Mouse (Mus musculus) bone marrow, adult 2 months (tissue): Measurements from ENCODE around the gene Mst1r. TPM values are rescaled to one million over a fixed set of nuclear protein-coding genes. Genes with fewer than 3 reads are reported as not detected.

Source experiments
- H3K27ac ChIP-seq: fragments of 200-500 bp; 2 replicates; pipeline ENCODE4 v1.5.1; 2012; ENCODE audit warnings: low read depth, mild to moderate bottlenecking, control low read depth, inconsistent platforms, low read length; ENCODE audit not compliant: control insufficient read depth, poor library complexity, insufficient read depth
- H3K4me1 ChIP-seq: fragments of 200-500 bp; 2 replicates; pipeline ENCODE4 v1.6.1; 2011; ENCODE audit warnings: low read length; ENCODE audit not compliant: control insufficient read depth, insufficient read depth
- H3K4me3 ChIP-seq: fragments of 200-500 bp; replicated peaks from 2 replicates; pipeline ENCODE3; 2011; ENCODE audit warnings: mild to moderate bottlenecking, low read depth, low read length, control low read depth; ENCODE audit not compliant: control insufficient read depth
- CTCF ChIP-seq: fragments of 200-500 bp; IDR thresholded peaks from 2 replicates; pipeline ENCODE4 v1.5.1; 2011; ENCODE audit warnings: low read length, control low read depth; ENCODE audit not compliant: control insufficient read depth, insufficient read depth
- POLR2A ChIP-seq: fragments of 200-500 bp; IDR thresholded peaks from 2 replicates; pipeline ENCODE4 v1.6.1; 2011; ENCODE audit warnings: low read depth, mild to moderate bottlenecking, control low read depth, low read length, borderline replicate concordance; ENCODE audit not compliant: control insufficient read depth
- WGBS: fragments of 180-500 bp; shearing (Covaris S2); methylation state at CpG from one replicate; pipeline ENCODE4 v1.1.7; 2018; 5-methylcytosine and 5-hydroxymethylcytosine counted together
- polyA plus RNA-seq: library from polyadenylated mRNA; stranded (reverse); fragments of >200 nt; gene quantifications from 2 replicates; pipeline ENCODE4 v1.2.4, GENCODE M21; 2011; ENCODE audit warnings: low replicate concordance; ENCODE audit not compliant: missing spikeins, insufficient read depth, insufficient read length

The Mst1r gene
- polyA plus RNA-seq, 1 experiment = 0.75 TPM

DNA sequence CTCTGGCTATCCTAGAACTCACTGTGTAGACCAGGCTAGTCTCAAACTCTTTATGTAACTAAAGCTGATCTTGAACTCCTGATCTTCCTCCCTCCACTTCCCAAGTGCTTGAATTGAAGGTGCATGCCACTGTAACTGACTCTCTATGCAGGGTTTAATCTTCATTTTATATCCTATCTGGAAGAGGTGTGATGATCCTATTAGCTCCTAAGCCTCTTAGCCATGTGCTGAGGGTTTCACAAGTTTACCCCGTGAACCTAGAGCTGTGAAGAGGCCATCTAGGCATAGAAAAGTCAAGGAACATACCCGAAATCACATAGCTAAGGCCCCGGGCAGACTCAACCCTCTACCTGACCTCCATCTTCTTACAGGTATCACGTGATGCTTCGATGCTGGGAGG lies 12.8 kb downstream of the Mst1r start:
- TF ChIP-seq POLR2A = no peak
- no peak for TF ChIP-seq CTCF
- H3K4me3 ChIP-seq = no peak overlapping the region
- no peaks in the 10 kb centered on the region; the same call in 1 of the 2 replicates for H3K4me1 ChIP-seq
- WGBS = 81% methylated on average over 5 of the region's 5 CpGs
- H3K27ac ChIP-seq = no peak overlapping the region

DNA sequence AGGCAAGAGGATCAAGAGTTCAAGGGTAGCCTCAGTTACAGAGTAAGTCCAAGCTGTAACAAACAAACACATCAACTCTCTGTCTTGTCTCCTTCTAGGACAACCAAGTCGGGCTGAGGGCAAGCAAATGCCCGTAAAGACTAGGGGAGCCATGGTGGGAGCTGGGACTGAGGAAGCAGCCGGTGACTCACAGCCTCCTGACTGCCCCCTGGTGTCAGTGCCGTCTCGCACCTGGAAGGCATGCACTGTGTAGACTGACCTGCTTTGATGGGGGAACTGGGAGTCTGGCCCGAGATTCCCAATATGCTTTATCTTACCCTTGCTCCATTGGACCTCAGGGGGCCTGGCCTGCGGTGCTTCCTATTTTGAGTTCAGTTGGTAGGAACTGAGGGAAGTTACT lies 16.3 kb downstream of the Mst1r start:
- TF ChIP-seq POLR2A (no peak), CTCF (peak; percentile 70)
- WGBS = 32% methylated on average over 7 of the region's 7 CpGs
- Histone ChIP-seq H3K27ac (no peak overlapping the region), H3K4me3 (no peak overlapping the region), H3K4me1 (no peaks in the 10 kb centered on the region; the same call in 1 of the 2 replicates)

DNA sequence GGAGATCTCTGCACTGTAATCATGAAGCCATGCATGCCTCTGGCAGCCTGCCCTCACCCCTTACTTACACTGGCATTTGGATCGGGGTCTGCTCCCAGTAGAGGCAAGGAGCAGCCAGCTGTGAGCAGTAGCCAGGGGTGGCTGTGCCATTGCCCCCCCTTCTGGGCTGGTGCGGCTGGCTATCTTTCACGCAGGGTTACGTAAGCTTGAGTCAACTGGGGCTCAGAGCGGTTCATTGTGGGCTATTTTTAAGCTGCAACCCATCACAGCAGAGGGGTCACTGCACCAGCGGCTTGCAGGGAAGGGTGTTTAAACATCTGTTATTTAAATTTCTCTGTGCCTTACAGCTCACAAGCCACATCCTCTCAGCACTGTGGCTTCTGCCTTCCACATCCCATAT lies 17.3 kb downstream of the Mst1r start:
- no peak overlapping the region for H3K27ac ChIP-seq
- no peaks in the 10 kb centered on the region; the same call in 1 of the 2 replicates for H3K4me1 ChIP-seq
- 3% methylated on average over 6 of the region's 6 CpGs for WGBS
- no peak overlapping the region for H3K4me3 ChIP-seq
- no peak for TF ChIP-seq POLR2A

DNA sequence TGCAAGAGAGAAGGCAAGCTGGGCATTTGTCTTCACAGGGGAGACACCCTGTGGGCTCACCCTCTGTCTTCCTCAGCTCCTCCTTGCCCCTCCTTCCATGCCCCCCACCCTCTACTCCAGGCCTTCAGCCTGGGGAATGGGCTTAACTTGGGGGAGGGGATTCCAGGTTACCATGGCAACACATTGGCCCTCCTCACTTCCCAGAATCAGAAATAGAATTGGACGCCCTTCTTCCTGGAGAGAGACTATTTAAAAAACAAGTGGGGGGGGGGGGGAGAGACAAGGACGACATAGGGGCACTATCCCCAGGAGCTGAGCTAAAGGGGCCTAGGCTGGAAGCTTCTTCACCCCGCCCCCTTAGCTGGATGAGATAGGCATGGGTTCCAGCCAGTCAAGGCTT lies 18.6 kb downstream of the Mst1r start:
- WGBS = 56% methylated on average over 3 of the region's 3 CpGs

DNA sequence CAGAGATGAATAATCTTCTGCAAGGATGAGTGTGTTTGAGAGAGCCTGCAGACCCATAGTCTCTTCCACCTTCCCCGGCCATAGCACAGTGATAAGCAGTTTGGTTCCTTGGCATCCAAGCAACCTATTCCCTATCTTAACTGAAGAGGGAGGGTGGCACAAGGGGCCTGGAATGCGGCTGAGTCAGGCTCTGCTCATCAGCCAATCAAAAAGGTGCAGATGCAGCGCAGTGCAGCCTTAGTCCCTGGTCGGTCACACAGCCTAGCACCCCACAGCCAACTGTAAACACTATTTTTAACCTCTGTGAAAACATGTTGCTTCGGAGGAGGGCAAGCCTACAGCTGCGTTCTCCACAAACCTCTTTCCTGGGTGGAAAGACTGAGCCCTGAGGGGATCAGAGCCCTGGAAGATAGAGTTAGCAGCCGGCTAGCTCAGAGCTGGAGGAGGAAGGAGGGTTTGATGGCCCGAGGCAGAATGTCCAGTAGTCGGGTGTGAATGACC lies 20.3 kb downstream of the Mst1r start:
- no peaks in the 10 kb centered on the region; the same call in 1 of the 2 replicates for H3K4me1 ChIP-seq
- 67% methylated on average over 9 of the region's 9 CpGs for WGBS
- TF ChIP-seq CTCF (no peak), POLR2A (no peak)
- H3K4me3 ChIP-seq = no peak overlapping the region
- no peak overlapping the region for H3K27ac ChIP-seq

More for the DNA sequence above, 18.6 kb downstream of the Mst1r start:
- Histone ChIP-seq H3K4me3 (no peak overlapping the region), H3K27ac (no peak overlapping the region), H3K4me1 (no peaks in the 10 kb centered on the region; the same call in 1 of the 2 replicates)
- no peak for TF ChIP-seq POLR2A
- no peak for TF ChIP-seq CTCF

DNA sequence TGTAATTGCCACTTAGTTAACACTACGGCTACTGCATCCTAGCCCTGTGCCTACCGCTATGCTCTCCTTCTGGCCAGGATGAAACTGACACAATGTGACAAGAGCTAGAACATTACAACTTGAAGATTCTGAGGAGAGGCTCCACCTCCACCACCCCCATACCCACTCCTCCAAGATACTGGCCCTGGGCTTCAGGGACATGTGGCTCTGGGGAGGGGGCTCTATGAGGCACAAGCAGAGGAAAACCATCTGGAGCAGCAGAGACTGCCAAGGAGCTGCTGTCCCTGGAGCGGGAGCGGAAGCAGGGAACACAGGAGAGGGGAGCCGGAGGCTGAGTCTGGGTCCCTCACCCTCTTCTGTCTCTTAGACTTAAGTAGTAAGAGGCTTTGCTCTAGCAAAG lies 21.1 kb downstream of the Mst1r start:
- no peaks in the 10 kb centered on the region for H3K4me1 ChIP-seq
- 89% methylated on average over 5 of the region's 5 CpGs for WGBS
- TF ChIP-seq POLR2A = no peak
- TF ChIP-seq CTCF = no peak
- no peak overlapping the region for H3K27ac ChIP-seq
- H3K4me3 ChIP-seq = no peak overlapping the region

DNA sequence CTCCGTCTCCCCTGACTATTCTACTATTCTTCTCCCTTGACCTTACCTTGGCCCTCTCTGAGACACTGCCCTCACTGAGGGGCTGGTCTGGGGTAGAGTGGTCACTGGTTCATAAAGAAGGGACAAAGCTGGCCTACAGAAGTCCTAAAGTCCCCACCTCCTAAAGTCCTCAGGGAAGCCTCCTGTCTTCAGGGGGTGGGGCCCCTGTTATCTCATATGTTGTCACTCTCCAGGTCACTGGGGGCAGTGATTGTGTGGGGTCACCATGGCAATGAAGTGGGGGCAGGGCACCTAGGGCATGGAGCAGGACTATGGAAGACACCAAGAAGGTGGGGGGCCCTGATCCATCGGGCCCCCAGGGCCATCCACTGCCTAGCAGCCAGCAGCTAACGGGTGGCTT lies 21.5 kb downstream of the Mst1r start, which contains the start of gene Actl11:
Gene Actl11 (plus strand): TSS at position 301 of the 400 bp plus-strand sequence.
- WGBS = 68% methylated on average over 3 of the region's 3 CpGs
- Histone ChIP-seq H3K4me1 (no peaks in the 10 kb centered on the region), H3K4me3 (no peak within 1 kb of the TSS), H3K27ac (no peak within 1 kb of the TSS)
- TF ChIP-seq CTCF (no peak), POLR2A (no peak)

DNA sequence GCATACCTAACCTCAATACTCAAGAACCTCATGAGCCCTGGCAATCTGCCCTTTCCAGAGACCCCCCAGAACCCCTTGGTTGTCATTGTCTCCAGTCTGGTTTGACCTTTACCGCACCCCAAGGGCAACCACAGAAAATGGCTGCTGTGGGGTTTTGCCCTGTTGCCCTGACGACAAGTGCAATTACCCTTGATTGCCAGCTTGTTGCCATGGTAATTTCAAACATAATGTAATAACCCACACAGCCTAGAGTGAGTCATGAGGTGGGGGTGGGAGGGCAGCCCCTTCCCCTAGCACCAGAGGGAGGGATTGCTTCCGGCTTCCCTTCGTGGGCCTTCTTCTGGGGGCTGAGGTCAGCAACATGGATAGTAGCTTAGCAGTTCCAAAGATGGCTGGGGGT lies 25.5 kb downstream of the Mst1r start:
- H3K4me1 ChIP-seq = no peaks in the 10 kb centered on the region
- no peak overlapping the region for H3K27ac ChIP-seq
- TF ChIP-seq POLR2A (no peak), CTCF (no peak)
- 83% methylated on average over 4 of the region's 4 CpGs for WGBS
- H3K4me3 ChIP-seq = no peak overlapping the region

DNA sequence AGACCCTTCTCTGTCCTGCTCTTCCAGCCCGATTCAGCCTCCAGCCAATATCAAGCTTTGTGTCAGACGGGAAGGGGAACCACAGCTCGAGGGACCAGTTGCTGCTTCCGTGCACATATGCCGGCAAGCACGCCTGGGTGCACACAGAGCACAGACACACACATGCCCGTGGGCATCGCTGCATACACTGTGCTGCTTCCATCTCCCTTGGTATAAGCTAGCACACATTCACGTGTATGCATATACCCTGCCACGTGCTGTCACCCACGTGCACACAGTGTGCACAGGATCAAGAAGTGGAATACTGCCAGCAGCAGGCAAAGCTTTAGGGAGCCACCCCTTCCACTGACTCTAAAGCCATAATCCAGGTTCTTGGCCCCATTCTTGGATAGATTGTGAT lies 27.5 kb downstream of the Mst1r start:
- no peak overlapping the region for H3K27ac ChIP-seq
- TF ChIP-seq POLR2A (no peak), CTCF (no peak)
- no peak overlapping the region for H3K4me3 ChIP-seq
- no peaks in the 10 kb centered on the region for H3K4me1 ChIP-seq
- WGBS = 78% methylated on average over 11 of the region's 11 CpGs
